Mouse (Mus musculus) heart, postnatal 36 days (tissue): ENCODE measurements around the gene Tram2. TPM values are rescaled to one million over a fixed set of nuclear protein-coding genes. Genes with fewer than 3 reads are reported as not detected.
A peak's percentile ranks its signal among the peaks of the same experiment; 100 is the strongest.

Experiments used
- DNase-seq, 2 experiments: peaks; one replicate each; pipeline ENCODE4 v3.0.0; 2021 to 2022
- intact Hi-C: fragments of 180-260 bp; cut with DNase I; formaldehyde crosslinking; loops from one replicate; pipeline ENCODE4 v1.15.1; 2025
- total RNA-seq, 2 experiments: library from RNA; stranded (reverse); gene quantifications; 2 replicates each; pipeline ENCODE4 v1.2.3; 2021

Gene Tram2
- total RNA-seq = 1 to 10 TPM; 5.7 to 7.3 TPM

GRCm38 (mm10) chr1:21079217-21079773, at the start of gene Tram2:
Gene Tram2, minus strand, starts transcription at chr1:21079229.
- peak; percentile 98 for DNase-seq
- intact Hi-C loops = loop anchor here (5.0 kb wide), 2 partner anchors 67 to 262 kb away; no protein-coding TSS in a partner anchor

GRCm38 (mm10) chr1:21124713-21125336, 45.8 kb upstream of the Tram2 start:
- no peak for DNase-seq
- intact Hi-C loops = no loop called here

DNA sequence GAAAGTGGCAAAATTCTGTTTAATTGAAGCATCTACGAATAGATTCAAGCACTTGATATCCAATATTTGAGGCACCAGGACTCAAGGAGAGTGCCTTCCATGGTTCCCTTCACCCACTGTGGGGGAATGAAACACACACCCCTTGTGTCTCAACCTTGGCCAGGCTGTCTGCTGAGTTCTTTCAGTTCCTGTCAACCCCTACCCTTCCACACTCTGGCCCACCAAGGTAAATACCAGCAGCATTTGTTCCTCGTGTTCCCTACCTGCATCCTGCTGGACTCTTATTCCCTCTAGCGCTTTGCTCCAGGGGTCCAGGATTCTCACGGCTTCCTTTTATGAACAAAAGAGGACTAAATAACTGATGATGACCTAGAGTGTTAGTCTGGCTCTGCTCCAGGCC, 24.8 kb upstream of the Tram2 start:
- intact Hi-C loops = no loop called here
- no peak for DNase-seq

- intact Hi-C loops = loop anchor here (1.0 to 2.0 kb wide), 3 partner anchors 59 to 162 kb away; no protein-coding TSS in a partner anchor
- DNase-seq = peak; percentile 80 to 82
These were observed 22.4 kb upstream of the Tram2 start for GRCm38 (mm10) chr1:21101221-21102006.

DNA sequence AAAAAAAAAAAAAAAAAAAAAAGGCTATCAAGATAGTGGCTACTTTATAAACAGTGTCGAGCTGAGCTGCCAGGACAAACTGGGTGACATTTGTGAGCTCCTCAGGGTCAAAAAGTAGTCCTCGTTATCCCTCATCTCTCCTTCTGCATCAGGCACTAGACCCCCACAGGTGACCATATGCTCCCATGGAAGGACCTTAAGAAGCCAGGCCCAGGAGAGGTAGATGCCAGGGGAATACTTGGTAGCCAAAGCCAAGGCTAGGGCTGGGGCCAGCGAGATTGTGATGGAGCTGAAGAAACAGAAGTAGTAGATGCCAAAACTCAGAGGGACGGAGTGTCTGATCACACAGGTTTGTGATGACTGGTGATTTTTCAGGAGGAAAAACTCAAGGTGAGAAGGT, 21.7 kb upstream of the Tram2 start:
- DNase-seq = no peak
- intact Hi-C loops = loop anchor here (1.0 to 2.0 kb wide), 3 partner anchors 60 to 161 kb away; no protein-coding TSS in a partner anchor

DNA sequence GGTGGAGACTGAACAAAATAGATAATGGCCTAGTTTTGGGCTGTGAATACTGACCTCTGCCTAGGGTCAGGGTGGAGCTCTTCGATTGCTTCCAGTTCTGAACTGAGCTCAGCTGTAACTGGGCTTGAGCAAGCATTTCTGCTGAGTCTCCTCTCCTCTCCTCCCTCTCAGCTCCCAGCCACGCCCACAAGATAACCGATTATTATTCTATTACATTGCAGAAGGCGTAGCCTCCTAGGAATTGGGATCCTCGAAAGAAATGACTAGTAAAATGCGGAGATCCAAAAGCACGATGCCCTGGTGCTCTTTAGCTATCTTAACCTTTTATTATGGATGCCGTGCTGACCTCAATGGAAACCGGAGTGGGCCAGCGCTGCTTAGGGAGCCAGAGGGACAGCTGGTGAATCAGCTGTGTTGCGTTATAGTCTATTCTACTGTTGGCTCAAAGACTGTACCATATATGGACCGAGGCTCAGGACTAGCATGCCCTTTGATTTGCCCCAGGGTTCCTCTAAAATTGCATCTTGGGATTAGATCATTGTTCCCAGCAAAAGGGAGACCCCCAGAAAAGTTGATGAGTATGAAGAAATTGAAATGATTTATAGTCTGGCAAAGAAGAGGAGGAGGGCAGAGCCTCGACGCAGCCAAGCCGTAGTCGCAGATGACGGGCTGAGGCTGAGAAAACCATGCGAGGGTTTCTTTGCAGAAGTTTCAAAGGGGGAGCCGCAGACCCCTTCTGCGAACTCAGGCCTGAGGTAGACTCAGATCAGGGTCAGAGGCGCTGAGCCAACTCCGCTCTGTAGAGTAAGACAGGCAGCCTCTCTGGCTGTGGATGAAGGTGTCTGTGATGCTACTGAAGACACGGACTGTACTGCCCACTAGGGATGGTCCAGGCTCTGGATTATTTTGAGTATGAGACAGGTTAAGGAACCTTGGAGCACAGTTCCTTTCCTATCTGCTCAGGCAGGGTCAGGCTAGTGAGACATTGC, 18.3 kb upstream of the Tram2 start:
- intact Hi-C loops = no loop called here
- DNase-seq = peak in 1 of 2 experiments; percentile 42

DNA sequence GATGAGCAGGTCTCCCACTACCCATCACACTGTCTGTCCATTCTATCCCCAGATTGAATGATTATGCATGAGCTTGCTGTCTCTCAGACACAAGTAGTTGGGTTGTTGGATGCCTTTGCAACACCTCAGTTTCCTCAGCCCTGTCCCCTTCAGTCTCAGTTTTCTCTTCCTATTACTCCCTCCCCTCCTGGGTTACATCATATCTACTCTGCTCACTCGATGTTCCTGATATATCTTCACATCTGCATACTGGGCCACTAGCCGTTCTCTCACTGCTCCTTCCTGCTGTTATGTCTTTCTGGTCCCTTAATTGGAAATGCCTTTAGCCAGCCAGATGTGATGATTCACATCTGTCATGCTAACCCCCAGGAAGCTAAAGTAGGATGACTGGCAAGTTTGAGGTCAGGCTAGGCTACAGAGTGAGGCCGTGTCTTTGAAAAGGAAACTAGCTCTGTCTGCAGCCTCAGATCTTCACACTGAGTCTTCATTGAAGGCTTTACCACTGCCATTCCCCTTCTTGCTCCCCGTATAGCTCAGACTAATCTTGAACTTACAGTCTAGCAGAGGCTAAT, 15.7 kb upstream of the Tram2 start:
- DNase-seq = no peak

DNA sequence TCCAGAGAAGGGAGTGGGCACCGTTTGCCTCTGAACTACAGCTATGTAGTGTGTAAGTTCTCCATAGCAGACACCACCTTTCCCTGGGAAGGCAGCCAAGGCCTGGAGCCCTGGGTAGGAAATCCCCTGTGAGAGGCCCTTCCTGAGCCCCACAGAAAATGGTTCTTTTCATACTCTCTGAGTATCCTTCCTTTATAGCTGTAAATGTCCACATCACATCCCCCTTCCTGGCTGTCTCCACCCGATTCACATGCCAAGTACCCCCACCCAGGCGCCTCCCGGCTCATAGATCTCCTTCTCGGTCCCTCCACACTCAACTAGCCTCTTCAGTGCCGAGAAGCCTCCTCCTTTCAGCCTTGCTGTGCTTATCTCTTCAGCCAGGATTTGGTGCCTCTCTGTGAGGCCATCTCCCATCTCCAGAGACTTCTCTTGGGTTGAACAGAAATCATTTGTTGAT, 10.7 kb upstream of the Tram2 start:
- no peak for DNase-seq
- intact Hi-C loops = no loop called here

More for the DNA sequence above, 15.7 kb upstream of the Tram2 start:
- intact Hi-C loops = no loop called here

GRCm38 (mm10) chr1:21086291-21086690, 7.3 kb upstream of the Tram2 start:
- no peak for DNase-seq
- intact Hi-C loops = no loop called here

- no peak for DNase-seq
- intact Hi-C loops = no loop called here
These were observed 5.6 kb upstream of the Tram2 start for GRCm38 (mm10) chr1:21084661-21085060.

- intact Hi-C loops = loop anchor here (2.0 kb wide), 1 partner anchor 130 kb away; the partner anchor contains the start of gene Efhc1
- no peak for DNase-seq
These were observed 1.3 kb upstream of the Tram2 start for GRCm38 (mm10) chr1:21080362-21080761.

DNA sequence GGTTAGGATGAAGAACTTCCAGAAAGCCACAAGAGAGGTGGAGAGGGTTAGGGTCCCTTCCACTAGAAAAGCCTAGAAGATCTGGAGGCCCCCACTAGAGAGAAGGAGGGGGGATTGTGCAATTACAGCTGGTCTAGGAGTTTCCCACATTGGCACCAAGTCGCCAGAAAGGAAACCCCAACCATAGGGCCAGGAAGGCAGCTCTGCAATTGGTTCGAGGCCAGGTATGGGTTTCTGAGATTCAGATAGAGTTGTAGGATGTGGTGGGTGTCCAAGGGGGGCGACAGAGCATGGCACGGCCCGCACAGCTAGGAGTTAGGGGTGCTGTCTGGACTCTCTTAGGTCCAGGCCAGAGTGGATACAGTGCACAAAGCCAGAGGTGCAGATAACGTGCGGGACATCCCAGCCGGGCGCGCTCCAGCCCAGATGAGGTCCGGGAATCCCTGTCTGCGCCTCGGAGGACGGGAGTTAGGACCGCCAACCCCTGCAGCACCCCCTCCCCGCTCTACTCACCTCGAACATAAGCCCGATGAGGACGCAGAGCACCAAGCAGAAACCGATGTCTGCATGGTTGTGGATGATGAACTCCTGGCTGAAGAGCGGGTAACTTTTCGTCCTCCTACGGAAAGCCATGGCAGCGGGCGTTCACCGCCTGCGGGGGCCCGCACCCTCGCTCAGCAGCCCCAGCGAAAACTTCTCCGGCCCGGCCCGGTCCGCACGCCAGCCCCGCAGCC, 381 bp downstream of the Tram2 start:
- intact Hi-C loops = loop anchor here (5.0 kb wide), 2 partner anchors 66 to 261 kb away; no protein-coding TSS in a partner anchor
- DNase-seq = peak in 1 of 2 experiments; percentile 49

GRCm38 (mm10) chr1:21077619-21078018, 1.4 kb downstream of the Tram2 start:
- no peak for DNase-seq
- intact Hi-C loops = loop anchor here (5.0 kb wide), 2 partner anchors 65 to 260 kb away; no protein-coding TSS in a partner anchor

- DNase-seq = no peak
- intact Hi-C loops = loop anchor here (5.0 kb wide), 2 partner anchors 65 to 260 kb away; no protein-coding TSS in a partner anchor
These were observed 1.8 kb downstream of the Tram2 start for GRCm38 (mm10) chr1:21077191-21077590.

DNA sequence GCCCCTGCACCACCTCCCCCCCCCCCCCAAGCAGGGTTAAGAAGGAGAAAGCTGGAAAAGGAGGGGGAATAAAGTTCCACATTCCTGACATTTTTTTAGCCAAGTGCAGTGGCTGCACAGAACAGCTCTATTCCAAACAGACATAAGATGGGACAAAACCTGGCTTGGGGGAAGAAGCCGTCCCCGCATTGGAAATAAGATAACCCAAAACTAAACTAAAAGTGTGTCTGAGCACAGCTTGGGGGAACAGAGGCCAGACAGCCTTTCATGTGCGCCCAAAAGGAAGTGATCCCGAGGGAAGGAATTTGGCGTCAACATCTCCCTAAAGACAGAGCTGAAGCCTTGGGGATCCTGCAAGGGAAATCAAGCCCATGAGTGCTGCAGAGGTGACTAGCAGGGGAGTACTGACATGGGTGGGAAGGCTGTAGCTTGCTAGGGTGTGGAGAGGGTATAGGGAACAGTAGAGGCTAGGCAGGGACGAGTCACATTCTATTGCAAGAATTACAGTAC, 3.0 kb downstream of the Tram2 start:
- intact Hi-C loops = loop anchor here (5.0 kb wide), 2 partner anchors 64 to 259 kb away; no protein-coding TSS in a partner anchor
- no peak for DNase-seq

DNA sequence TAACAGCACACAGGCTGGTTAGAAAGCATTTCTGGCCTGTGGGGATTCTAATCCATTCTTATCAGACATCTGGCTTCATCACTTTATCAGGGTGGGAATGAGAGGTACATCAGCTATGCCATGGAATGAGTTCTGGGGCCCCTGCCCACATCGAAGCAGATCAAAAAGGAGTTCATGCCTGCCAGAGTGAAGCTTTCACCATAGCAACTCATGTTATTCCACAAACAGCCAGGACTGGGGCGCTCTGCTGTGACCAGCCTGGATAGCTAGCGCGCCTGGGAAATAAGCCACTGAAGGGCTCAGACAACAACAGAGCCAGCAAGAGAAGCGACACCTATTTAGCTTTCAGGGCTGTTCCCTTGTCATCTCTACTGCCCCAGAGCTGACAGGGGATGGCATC, 4.8 kb downstream of the Tram2 start:
- DNase-seq = no peak
- intact Hi-C loops = no loop called here

GRCm38 (mm10) chr1:21072875-21073444, 6.1 kb downstream of the Tram2 start:
- DNase-seq = no peak
- intact Hi-C loops = no loop called here

GRCm38 (mm10) chr1:21070658-21071057, 8.4 kb downstream of the Tram2 start:
- intact Hi-C loops = no loop called here
- no peak for DNase-seq
